Mouse (Mus musculus): Measurements from ENCODE around the gene Aif1l. TPM values are rescaled to one million over a fixed set of nuclear protein-coding genes. Genes with fewer than 3 reads are reported as not detected.

Aif1l gene
- polyA plus RNA-seq, 1 experiment from 2014 or later, result 17.8 TPM

- no peak overlapping the region for H3K27ac ChIP-seq (ENCODE audit: low read depth, low read length)
- 24% methylated on average over 4 of the region's 4 CpGs for WGBS
- ATAC-seq (ENCODE audit: low read depth), result no peak
Observed at GRCm38 (mm10) chr2:31915112-31915511, 34.8 kb upstream of the Aif1l start.

GRCm38 (mm10) chr2:31917636-31918035, 32.3 kb upstream of the Aif1l start:
- Histone ChIP-seq H3K27ac (ENCODE audit: low read depth, low read length) (no peak overlapping the region), H3K9me3 (ENCODE audit: control insufficient read depth, low read length) (no peaks in the 10 kb centered on the region), H3K4me2 (ENCODE audit: low read depth, low read length) (no peak overlapping the region), H3K4me3 (ENCODE audit: low read depth, low read length) (no peak overlapping the region), H3K27me3 (ENCODE audit: control insufficient read depth, insufficient read depth, low read length) (no peaks in the 10 kb centered on the region), H3K4me1 (ENCODE audit: control insufficient read depth, insufficient read depth, low read length) (no peaks in the 10 kb centered on the region), H3K36me3 (ENCODE audit: control insufficient read depth, insufficient read depth, low read length) (no peaks in the 10 kb centered on the region), H3K9ac (replicated peaks; ENCODE audit: low read depth, low read length) (no peak overlapping the region)
- 29% methylated on average over 4 of the region's 4 CpGs for WGBS
- no peak for ATAC-seq (ENCODE audit: low read depth)

More at GRCm38 (mm10) chr2:31915112-31915511, 34.8 kb upstream of the Aif1l start:
- Histone ChIP-seq H3K4me2 (ENCODE audit: low read depth, low read length) (no peak overlapping the region), H3K4me3 (ENCODE audit: low read depth, low read length) (no peak overlapping the region), H3K36me3 (ENCODE audit: control insufficient read depth, insufficient read depth, low read length) (no peaks in the 10 kb centered on the region), H3K9me3 (ENCODE audit: control insufficient read depth, low read length) (no peaks in the 10 kb centered on the region), H3K9ac (replicated peaks; ENCODE audit: low read depth, low read length) (no peak overlapping the region), H3K27me3 (ENCODE audit: control insufficient read depth, insufficient read depth, low read length) (no peaks in the 10 kb centered on the region), H3K4me1 (ENCODE audit: control insufficient read depth, insufficient read depth, low read length) (no peaks in the 10 kb centered on the region)

GRCm38 (mm10) chr2:31923645-31924044, 26.3 kb upstream of the Aif1l start:
- Histone ChIP-seq H3K9me3 (ENCODE audit: control insufficient read depth, low read length) (no peaks in the 10 kb centered on the region), H3K4me1 (ENCODE audit: control insufficient read depth, insufficient read depth, low read length) (no peaks in the 10 kb centered on the region), H3K4me2 (ENCODE audit: low read depth, low read length) (no peak overlapping the region), H3K27me3 (ENCODE audit: control insufficient read depth, insufficient read depth, low read length) (no peaks in the 10 kb centered on the region), H3K36me3 (ENCODE audit: control insufficient read depth, insufficient read depth, low read length) (no peaks in the 10 kb centered on the region), H3K4me3 (ENCODE audit: low read depth, low read length) (no peak overlapping the region), H3K9ac (replicated peaks; ENCODE audit: low read depth, low read length) (no peak overlapping the region), H3K27ac (ENCODE audit: low read depth, low read length) (no peak overlapping the region)
- 80% methylated on average over 4 of the region's 4 CpGs for WGBS
- ATAC-seq (ENCODE audit: low read depth), result no peak

- Histone ChIP-seq H3K36me3 (ENCODE audit: control insufficient read depth, insufficient read depth, low read length) (no peaks in the 10 kb centered on the region), H3K4me1 (ENCODE audit: control insufficient read depth, insufficient read depth, low read length) (no peaks in the 10 kb centered on the region), H3K4me3 (ENCODE audit: low read depth, low read length) (no peak overlapping the region), H3K27me3 (ENCODE audit: control insufficient read depth, insufficient read depth, low read length) (no peaks in the 10 kb centered on the region), H3K4me2 (ENCODE audit: low read depth, low read length) (no peak overlapping the region), H3K27ac (ENCODE audit: low read depth, low read length) (no peak overlapping the region), H3K9ac (replicated peaks; ENCODE audit: low read depth, low read length) (no peak overlapping the region), H3K9me3 (ENCODE audit: control insufficient read depth, low read length) (no peaks in the 10 kb centered on the region)
- ATAC-seq (ENCODE audit: low read depth), result no peak
- 35% methylated on average over 9 of the region's 9 CpGs for WGBS
Observed at GRCm38 (mm10) chr2:31924811-31925210, 25.1 kb upstream of the Aif1l start.

- no peak for ATAC-seq (ENCODE audit: low read depth)
- Histone ChIP-seq H3K4me2 (ENCODE audit: low read depth, low read length) (no peak overlapping the region), H3K27me3 (ENCODE audit: control insufficient read depth, insufficient read depth, low read length) (no peaks in the 10 kb centered on the region), H3K9me3 (ENCODE audit: control insufficient read depth, low read length) (no peaks in the 10 kb centered on the region), H3K36me3 (ENCODE audit: control insufficient read depth, insufficient read depth, low read length) (no peaks in the 10 kb centered on the region), H3K4me1 (ENCODE audit: control insufficient read depth, insufficient read depth, low read length) (no peaks in the 10 kb centered on the region), H3K4me3 (ENCODE audit: low read depth, low read length) (no peak overlapping the region), H3K9ac (replicated peaks; ENCODE audit: low read depth, low read length) (no peak overlapping the region), H3K27ac (ENCODE audit: low read depth, low read length) (no peak overlapping the region)
- 53% methylated on average over 4 of the region's 4 CpGs for WGBS
Observed at GRCm38 (mm10) chr2:31925936-31926335, 24.0 kb upstream of the Aif1l start.

GRCm38 (mm10) chr2:31929664-31930063, 20.3 kb upstream of the Aif1l start:
- no peak for ATAC-seq (ENCODE audit: low read depth)
- Histone ChIP-seq H3K27ac (ENCODE audit: low read depth, low read length) (no peak overlapping the region), H3K4me2 (ENCODE audit: low read depth, low read length) (no peak overlapping the region), H3K27me3 (ENCODE audit: control insufficient read depth, insufficient read depth, low read length) (no peaks in the 10 kb centered on the region), H3K9me3 (ENCODE audit: control insufficient read depth, low read length) (no peaks in the 10 kb centered on the region), H3K4me3 (ENCODE audit: low read depth, low read length) (no peak overlapping the region), H3K36me3 (ENCODE audit: control insufficient read depth, insufficient read depth, low read length) (no peaks in the 10 kb centered on the region), H3K4me1 (ENCODE audit: control insufficient read depth, insufficient read depth, low read length) (no peaks in the 10 kb centered on the region), H3K9ac (replicated peaks; ENCODE audit: low read depth, low read length) (no peak overlapping the region)
- 93% methylated on average over 3 of the region's 3 CpGs for WGBS

- H3K4me3 ChIP-seq (ENCODE audit: low read depth, low read length), result no peak overlapping the region
- no peak overlapping the region for H3K9ac ChIP-seq (replicated peaks; ENCODE audit: low read depth, low read length)
- no peaks in the 10 kb centered on the region for H3K36me3 ChIP-seq (ENCODE audit: control insufficient read depth, insufficient read depth, low read length)
- no peak for ATAC-seq (ENCODE audit: low read depth)
- H3K27ac ChIP-seq (ENCODE audit: low read depth, low read length), result no peak overlapping the region
- WGBS, result 12% methylated on average over 4 of the region's 4 CpGs
- no peaks in the 10 kb centered on the region for H3K9me3 ChIP-seq (ENCODE audit: control insufficient read depth, low read length)
- H3K4me2 ChIP-seq (ENCODE audit: low read depth, low read length), result no peak overlapping the region
- no peaks in the 10 kb centered on the region for H3K4me1 ChIP-seq (ENCODE audit: control insufficient read depth, insufficient read depth, low read length)
- no peaks in the 10 kb centered on the region for H3K27me3 ChIP-seq (ENCODE audit: control insufficient read depth, insufficient read depth, low read length)
Observed at GRCm38 (mm10) chr2:31934551-31934950, 15.4 kb upstream of the Aif1l start.

GRCm38 (mm10) chr2:31935054-31935453, 14.9 kb upstream of the Aif1l start:
- WGBS, result 13% methylated on average over 4 of the region's 4 CpGs
- no peaks in the 10 kb centered on the region for H3K4me1 ChIP-seq (ENCODE audit: control insufficient read depth, insufficient read depth, low read length)
- no peak overlapping the region for H3K4me3 ChIP-seq (ENCODE audit: low read depth, low read length)
- H3K9me3 ChIP-seq (ENCODE audit: control insufficient read depth, low read length), result no peaks in the 10 kb centered on the region
- H3K9ac ChIP-seq (replicated peaks; ENCODE audit: low read depth, low read length), result no peak overlapping the region
- H3K36me3 ChIP-seq (ENCODE audit: control insufficient read depth, insufficient read depth, low read length), result no peaks in the 10 kb centered on the region
- H3K27me3 ChIP-seq (ENCODE audit: control insufficient read depth, insufficient read depth, low read length), result no peaks in the 10 kb centered on the region
- H3K4me2 ChIP-seq (ENCODE audit: low read depth, low read length), result no peak overlapping the region
- ATAC-seq (ENCODE audit: low read depth), result no peak
- H3K27ac ChIP-seq (ENCODE audit: low read depth, low read length), result no peak overlapping the region

- Histone ChIP-seq H3K9ac (replicated peaks; ENCODE audit: low read depth, low read length) (no peak overlapping the region), H3K4me1 (ENCODE audit: control insufficient read depth, insufficient read depth, low read length) (no peaks in the 10 kb centered on the region)
Observed at GRCm38 (mm10) chr2:31938298-31938697, 11.6 kb upstream of the Aif1l start.

GRCm38 (mm10) chr2:31943011-31943410, 6.9 kb upstream of the Aif1l start:
- no peaks in the 10 kb centered on the region for H3K9me3 ChIP-seq (ENCODE audit: control insufficient read depth, low read length)
- H3K4me3 ChIP-seq (ENCODE audit: low read depth, low read length), result no peak overlapping the region
- WGBS, result 79% methylated on average over 4 of the region's 4 CpGs
- no peak for ATAC-seq (ENCODE audit: low read depth)
- no peak overlapping the region for H3K4me2 ChIP-seq (ENCODE audit: low read depth, low read length)
- H3K4me1 ChIP-seq (ENCODE audit: control insufficient read depth, insufficient read depth, low read length), result no peaks in the 10 kb centered on the region
- H3K27me3 ChIP-seq (ENCODE audit: control insufficient read depth, insufficient read depth, low read length), result no peaks in the 10 kb centered on the region
- H3K27ac ChIP-seq (ENCODE audit: low read depth, low read length), result no peak overlapping the region
- H3K9ac ChIP-seq (replicated peaks; ENCODE audit: low read depth, low read length), result no peak overlapping the region
- H3K36me3 ChIP-seq (ENCODE audit: control insufficient read depth, insufficient read depth, low read length), result no peaks in the 10 kb centered on the region

More at GRCm38 (mm10) chr2:31938298-31938697, 11.6 kb upstream of the Aif1l start:
- no peaks in the 10 kb centered on the region for H3K9me3 ChIP-seq (ENCODE audit: control insufficient read depth, low read length)
- H3K4me2 ChIP-seq (ENCODE audit: low read depth, low read length), result no peak overlapping the region
- 77% methylated on average over 1 of the region's 1 CpGs for WGBS
- H3K36me3 ChIP-seq (ENCODE audit: control insufficient read depth, insufficient read depth, low read length), result no peaks in the 10 kb centered on the region
- no peak overlapping the region for H3K27ac ChIP-seq (ENCODE audit: low read depth, low read length)
- H3K27me3 ChIP-seq (ENCODE audit: control insufficient read depth, insufficient read depth, low read length), result no peaks in the 10 kb centered on the region
- H3K4me3 ChIP-seq (ENCODE audit: low read depth, low read length), result no peak overlapping the region
- ATAC-seq (ENCODE audit: low read depth), result no peak

Data from neural tube, embryonic 14.5 days (tissue).